Mouse (Mus musculus) liver, embryonic 14.5 days (tissue): ENCODE measurements around the gene Flcn.

Experiments
- CTCF ChIP-seq: IDR thresholded peaks from 2 replicates; pipeline ENCODE4 v1.5.1; 2016; ENCODE audit warnings: antibody characterized with exemption, low read depth, control low read depth
- EP300 ChIP-seq: IDR thresholded peaks from 2 replicates; pipeline ENCODE4 v1.6.1; 2016; ENCODE audit warnings: antibody characterized with exemption, low read depth

DNA sequence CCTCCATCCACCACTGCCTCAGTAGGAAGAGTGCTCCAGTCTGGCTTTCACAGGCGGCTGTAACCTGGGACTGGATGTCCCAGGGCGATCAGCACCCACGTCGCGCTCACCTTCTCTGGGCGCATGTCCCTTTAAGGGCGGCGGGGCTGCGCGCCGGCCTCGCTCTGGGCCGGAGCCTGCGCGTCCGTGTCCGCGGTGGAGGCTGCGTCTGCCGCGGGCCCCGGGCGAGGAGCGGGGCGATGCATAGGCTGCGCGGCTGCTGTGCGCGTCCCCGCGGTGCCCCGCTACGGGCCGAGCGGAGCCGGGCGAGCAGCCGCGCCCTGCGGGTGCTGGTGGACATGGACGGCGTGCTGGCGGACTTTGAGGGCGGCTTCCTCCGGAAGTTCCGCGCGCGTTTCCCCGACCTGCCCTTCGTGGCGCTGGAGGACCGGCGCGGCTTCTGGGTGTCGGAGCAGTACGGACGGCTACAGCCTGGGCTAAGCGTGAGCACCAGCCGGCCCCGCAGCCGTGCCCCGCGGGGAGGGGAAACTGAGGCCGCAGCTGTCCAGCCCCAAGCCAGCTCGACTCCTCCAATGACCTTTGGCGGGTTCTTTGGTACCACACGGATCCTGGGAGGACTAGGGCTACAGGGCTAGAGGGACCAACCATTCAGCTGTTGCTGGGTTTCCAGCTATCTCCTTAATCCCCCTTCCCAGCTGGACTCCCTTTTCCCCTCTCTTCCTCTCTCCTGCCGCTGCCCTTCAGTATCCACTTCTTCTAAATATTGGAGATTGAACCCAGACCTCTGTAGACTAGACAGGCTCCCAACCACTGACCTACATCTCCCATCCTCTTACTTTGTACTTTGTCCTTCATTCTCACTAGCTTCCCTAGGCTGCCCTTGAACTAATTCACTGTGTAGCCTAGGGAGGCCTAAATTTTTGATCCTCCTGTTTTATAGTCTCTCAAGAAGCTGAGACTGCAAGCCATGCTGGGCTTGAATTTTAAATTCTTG is 38.4 kb upstream of the Flcn start:
- TF ChIP-seq CTCF = peak; percentile 25; the same call in 1 of the 2 replicates
- no peak for TF ChIP-seq EP300
